Mouse (Mus musculus) bone marrow, adult 2 months (tissue): Measurements from ENCODE around the gene Gps2.

ENCODE experiments used
- CTCF ChIP-seq: fragments of 200-500 bp; IDR thresholded peaks from 2 replicates; pipeline ENCODE4 v1.5.1; 2011; ENCODE audit warnings: low read length, control low read depth; ENCODE audit not compliant: control insufficient read depth, insufficient read depth
- POLR2A ChIP-seq: fragments of 200-500 bp; IDR thresholded peaks from 2 replicates; pipeline ENCODE4 v1.6.1; 2011; ENCODE audit warnings: low read depth, mild to moderate bottlenecking, control low read depth, low read length, borderline replicate concordance; ENCODE audit not compliant: control insufficient read depth

- TF ChIP-seq POLR2A (no peak), CTCF (no peak)
Measured at GRCm38 (mm10) chr11:69911701-69912100, 2.0 kb upstream of the Gps2 start.
